18 mouse cellular contexts compared by ENCODE assay signal in the genomic region with DNA sequence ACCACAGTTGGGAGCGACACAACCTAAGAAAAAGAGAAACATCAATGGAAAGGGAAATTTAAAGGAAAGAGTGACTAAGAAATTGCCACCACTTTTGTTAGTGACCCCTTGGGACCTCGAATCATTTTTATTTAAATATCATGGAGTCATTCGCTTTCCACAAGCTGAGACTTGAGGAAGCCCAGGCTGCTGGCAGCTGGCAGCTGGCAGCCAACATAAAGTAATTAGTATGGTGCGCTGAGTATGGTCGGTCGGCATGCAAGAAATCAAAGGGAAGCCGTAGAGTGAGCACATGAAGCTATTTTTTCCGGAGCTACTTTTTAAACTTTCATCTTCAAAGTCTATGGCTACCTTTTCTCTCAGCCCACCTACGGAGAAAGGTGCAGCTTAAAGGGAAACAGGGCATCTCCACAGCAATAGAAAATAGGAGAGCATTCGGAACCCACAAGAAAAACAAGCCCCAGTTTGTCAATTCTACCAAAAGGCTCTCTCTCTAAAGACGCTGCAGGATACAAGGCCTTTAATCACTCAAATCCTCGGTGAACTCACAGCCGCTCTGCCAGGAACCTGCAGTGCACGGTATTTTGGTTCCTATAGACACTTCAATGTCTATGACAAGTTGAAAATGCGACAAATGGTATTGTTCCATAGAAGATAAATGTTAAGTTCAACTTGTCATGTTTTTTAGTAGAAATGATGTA.
A peak's percentile ranks its signal among the peaks of the same experiment; 100 is the strongest.
DNase-seq lines count a peak whose midpoint lies in the region; ATAC-seq and TF ChIP-seq lines count a peak whose summit lies in the region.
"Had no signal": no experiment of that assay in that cellular context is flagged by ENCODE, and none has a peak within 500 bp of the region (broad histone marks: within the 10 kb centered on the region; RNA-seq: fewer than 3 reads in every experiment).

No protein-coding gene starts in this region.

- H3K9ac ChIP-seq in forebrain, embryonic 13.5 days = no peak overlapping the region
- H3K9ac ChIP-seq in lung, embryonic 16.5 days (ENCODE audit: low read length) = no peak overlapping the region
- no peak overlapping the region for H3K9ac ChIP-seq in hindbrain, embryonic 16.5 days (ENCODE audit: low read depth, low read length)
- H3K9ac ChIP-seq: limb, embryonic 15.5 days; neural tube, embryonic 12.5 days had no signal

- TF ChIP-seq CTCF in kidney, adult 2 months (conservative IDR thresholded peaks at IDR 0.05; ENCODE audit: insufficient read depth, insufficient read length, low read depth, low read length) = no peak

- DNase-seq in forebrain, embryonic 10.5 days (ENCODE audit: extremely low spot score, low spot score) = no peak
- no peak for DNase-seq in lung, postnatal 36 days
- peak; percentile 12 for DNase-seq in brain, adult 2 months (ENCODE audit: low read depth, low spot score)
- DNase-seq in liver = no peak
- DNase-seq in kidney, adult 2 months = no peak
- DNase-seq: adrenal gland, postnatal 10 days; cerebellum, postnatal 25 days; gastrocnemius, postnatal 25 days; kidney, adult 18-20 months; kidney, postnatal 14 days; thymus, postnatal 25 days had no signal

- H3K4me3 ChIP-seq in forebrain, embryonic 13.5 days = no peak overlapping the region
- H3K4me3 ChIP-seq in forebrain, embryonic 10.5 days = no peak overlapping the region
- H3K4me3 ChIP-seq in lung, embryonic 16.5 days (ENCODE audit: low read length) = no peak overlapping the region
- no peak overlapping the region for H3K4me3 ChIP-seq in hindbrain, embryonic 16.5 days (ENCODE audit: low read length)
- no peak overlapping the region for H3K4me3 ChIP-seq in kidney, adult 2 months (ENCODE audit: insufficient read depth, low read depth, low read length)
- H3K4me3 ChIP-seq: erythroblast, embryonic 14.5 days; limb, embryonic 15.5 days; neural tube, embryonic 12.5 days had no signal

- TF ChIP-seq POLR2A in kidney, adult 2 months (IDR thresholded peaks at IDR 0.05; ENCODE audit: low read depth, low read length) = no peak

- peaks cover 6% of the 10 kb centered on the region; the same call in 1 of the 2 replicates for H3K4me1 ChIP-seq in forebrain, embryonic 13.5 days
- peaks cover 14% of the 10 kb centered on the region for H3K4me1 ChIP-seq in forebrain, embryonic 10.5 days
- peaks cover 8% of the 10 kb centered on the region; the same call in 1 of the 2 replicates for H3K4me1 ChIP-seq in lung, embryonic 16.5 days (replicated peaks; ENCODE audit: control insufficient read depth, insufficient read depth, low read length)
- no peaks in the 10 kb centered on the region for H3K4me1 ChIP-seq in hindbrain, embryonic 16.5 days (ENCODE audit: control insufficient read depth, insufficient read depth, low read depth, low read length)
- no peaks in the 10 kb centered on the region for H3K4me1 ChIP-seq in kidney, adult 2 months (ENCODE audit: control insufficient read depth, insufficient read depth, low read length)
- H3K4me1 ChIP-seq: limb, embryonic 15.5 days; neural tube, embryonic 12.5 days had no signal

- peak; percentile 89 for ATAC-seq in forebrain, embryonic 13.5 days
- ATAC-seq in lung, embryonic 16.5 days (ENCODE audit: low read depth) = peak; percentile 62; the same call in 1 of the 2 replicates
- peak; percentile 82 for ATAC-seq in hindbrain, embryonic 16.5 days

- no peak overlapping the region for H3K27ac ChIP-seq in forebrain, embryonic 13.5 days
- H3K27ac ChIP-seq in forebrain, embryonic 10.5 days = no peak overlapping the region
- H3K27ac ChIP-seq in lung, embryonic 16.5 days (ENCODE audit: low read length) = 0 out of 2 replicates have a peak overlapping the region, but pooled peaks have one; percentile 17
- H3K27ac ChIP-seq in hindbrain, embryonic 16.5 days (ENCODE audit: low read depth, low read length) = no peak overlapping the region
- H3K27ac ChIP-seq in kidney, adult 2 months (ENCODE audit: insufficient read depth, low read depth, low read length) = no peak overlapping the region
- H3K27ac ChIP-seq: limb, embryonic 15.5 days; neural tube, embryonic 12.5 days; stomach, postnatal 0 days had no signal

- WGBS in forebrain, embryonic 13.5 days = 39% methylated on average over 15 of the region's 15 CpGs
- whole genome bisulfite sequencing in forebrain, embryonic 10.5 days = 58% methylated on average over 15 of the region's 15 CpGs
- WGBS in lung, embryonic 16.5 days = 60% methylated on average over 15 of the region's 15 CpGs
- WGBS in hindbrain, embryonic 16.5 days = 44% methylated on average over 15 of the region's 15 CpGs
- WGBS in kidney, adult 2 months = 73% methylated on average over 15 of the region's 15 CpGs

- H3K9me3 ChIP-seq in forebrain, embryonic 13.5 days (replicated peaks) = no peaks in the 10 kb centered on the region
- H3K9me3 ChIP-seq in forebrain, embryonic 10.5 days = no peaks in the 10 kb centered on the region
- H3K9me3 ChIP-seq in lung, embryonic 16.5 days (ENCODE audit: control insufficient read depth, low read length) = no peaks in the 10 kb centered on the region
- H3K9me3 ChIP-seq in hindbrain, embryonic 16.5 days (ENCODE audit: control insufficient read depth, low read length) = no peaks in the 10 kb centered on the region
- H3K9me3 ChIP-seq: limb, embryonic 15.5 days; neural tube, embryonic 12.5 days had no signal

- H3K36me3 ChIP-seq in forebrain, embryonic 13.5 days (ENCODE audit: poor library complexity, severe bottlenecking) = no peaks in the 10 kb centered on the region
- no peaks in the 10 kb centered on the region for H3K36me3 ChIP-seq in forebrain, embryonic 10.5 days (replicated peaks)
- H3K36me3 ChIP-seq in lung, embryonic 16.5 days (ENCODE audit: control insufficient read depth, insufficient read depth, low read length) = no peaks in the 10 kb centered on the region
- H3K36me3 ChIP-seq in hindbrain, embryonic 16.5 days (ENCODE audit: control insufficient read depth, insufficient read depth, low read length) = no peaks in the 10 kb centered on the region
- no peaks in the 10 kb centered on the region for H3K36me3 ChIP-seq in kidney, adult 2 months (ENCODE audit: control insufficient read depth, insufficient read depth, low read length)
- H3K36me3 ChIP-seq: limb, embryonic 15.5 days; neural tube, embryonic 12.5 days had no signal

- peak overlapping the region; percentile 22; the same call in 1 of the 2 replicates for H3K4me2 ChIP-seq in forebrain, embryonic 13.5 days
- no peak overlapping the region for H3K4me2 ChIP-seq in lung, embryonic 16.5 days (ENCODE audit: low read depth, low read length)
- H3K4me2 ChIP-seq in hindbrain, embryonic 16.5 days (ENCODE audit: low read length) = no peak overlapping the region
- H3K4me2 ChIP-seq: limb, embryonic 15.5 days; neural tube, embryonic 12.5 days had no signal

- no peaks in the 10 kb centered on the region for H3K27me3 ChIP-seq in forebrain, embryonic 13.5 days
- no peaks in the 10 kb centered on the region for H3K27me3 ChIP-seq in forebrain, embryonic 10.5 days (ENCODE audit: poor library complexity, severe bottlenecking)
- H3K27me3 ChIP-seq in lung, embryonic 16.5 days (ENCODE audit: control insufficient read depth, insufficient read depth, low read depth, low read length) = no peaks in the 10 kb centered on the region
- 0 out of 2 replicates have a peak, but pooled peaks cover 2% of the 10 kb centered on the region for H3K27me3 ChIP-seq in hindbrain, embryonic 16.5 days (replicated peaks; ENCODE audit: control insufficient read depth, insufficient read depth, low read length)
- H3K27me3 ChIP-seq in kidney, adult 2 months (replicated peaks; ENCODE audit: control insufficient read depth, insufficient read depth, low read length) = no peaks in the 10 kb centered on the region
- H3K27me3 ChIP-seq: limb, embryonic 15.5 days; neural tube, embryonic 12.5 days had no signal
